Mouse (Mus musculus) bone marrow, adult 2 months (tissue): ENCODE data around the gene En2.

Experiments used
- CTCF ChIP-seq: fragments of 200-500 bp; IDR thresholded peaks from 2 replicates; pipeline ENCODE4 v1.5.1; 2011; ENCODE audit warnings: low read length, control low read depth; ENCODE audit not compliant: control insufficient read depth, insufficient read depth
- POLR2A ChIP-seq: fragments of 200-500 bp; IDR thresholded peaks from 2 replicates; pipeline ENCODE4 v1.6.1; 2011; ENCODE audit warnings: low read depth, mild to moderate bottlenecking, control low read depth, low read length, borderline replicate concordance; ENCODE audit not compliant: control insufficient read depth

DNA sequence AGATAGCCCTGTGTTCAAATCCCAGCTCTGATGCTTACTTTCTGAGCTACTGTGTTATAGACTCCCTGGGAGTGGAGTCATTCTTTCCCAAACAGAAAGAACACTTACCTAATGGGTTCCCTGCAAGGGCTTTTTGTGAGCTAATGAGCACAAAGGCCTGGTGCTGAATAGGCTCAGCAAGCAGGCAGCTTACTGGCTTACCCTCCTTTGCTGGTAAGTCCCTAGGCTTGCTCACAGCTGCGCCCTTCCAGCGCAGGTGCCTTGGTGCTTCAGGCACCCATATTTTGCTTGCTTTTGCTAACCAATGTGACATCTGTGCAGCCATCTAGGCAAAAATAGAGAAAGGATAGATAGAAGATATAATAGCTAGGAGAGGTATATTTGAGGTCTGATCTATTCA is 11.1 kb downstream of the En2 start:
- TF ChIP-seq CTCF = no peak
- TF ChIP-seq POLR2A = no peak
